Mouse (Mus musculus) right cerebral cortex, postnatal 10 days (tissue): ENCODE measurements around the gene Pros1.

Source experiments
- DNase-seq, 2 experiments: peaks; one replicate each; pipeline ENCODE4 v3.0.0; 2021; ENCODE audit warnings: low spot score in 2 of 2

Pros1 gene

DNA sequence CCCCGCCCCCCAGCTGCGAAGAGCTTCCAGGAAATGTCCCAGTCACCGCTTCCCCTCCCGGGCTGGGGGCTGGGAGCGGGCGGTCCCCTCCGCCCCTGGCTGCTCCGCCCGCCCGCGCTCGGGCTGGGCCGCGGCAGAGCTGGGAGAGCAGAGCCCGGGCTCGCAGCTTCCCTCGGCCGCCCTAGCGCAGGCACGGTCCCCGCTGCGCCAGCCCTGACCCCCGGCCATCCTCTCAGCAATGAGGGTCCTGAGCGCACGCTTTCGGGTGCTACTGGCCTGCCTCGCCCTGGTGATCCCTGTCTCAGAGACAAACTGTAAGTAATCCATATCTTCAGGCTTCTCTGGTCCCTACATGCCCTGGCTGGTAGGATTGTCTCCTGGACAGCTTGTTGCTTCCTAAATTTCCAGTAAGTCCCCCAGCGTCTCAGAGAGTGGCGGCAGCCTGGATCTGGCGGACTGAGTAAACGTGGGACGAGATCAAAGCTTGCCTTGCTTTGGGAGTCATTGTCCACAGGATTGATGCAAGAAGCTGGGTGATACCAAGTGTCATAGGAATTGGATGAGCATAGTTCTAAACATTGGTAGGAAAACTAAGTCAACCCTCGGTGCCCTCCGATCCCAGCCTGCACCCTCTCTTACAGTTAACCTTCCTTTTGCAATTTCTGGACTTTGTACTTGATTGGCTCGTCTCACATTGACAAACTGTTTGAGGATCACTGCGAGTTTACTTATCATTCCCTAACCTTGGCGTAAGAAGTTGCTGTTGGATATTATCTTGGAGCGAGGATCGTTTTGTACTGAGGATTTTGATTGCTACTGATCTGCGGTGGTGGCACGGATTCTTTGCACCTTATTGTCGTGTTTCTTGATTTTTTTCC lies at the start of gene Pros1:
TSS of gene Pros1 (plus strand) at position 117 of the 878 bp plus-strand sequence.
- DNase-seq = peak; percentile 39 to 59

DNA sequence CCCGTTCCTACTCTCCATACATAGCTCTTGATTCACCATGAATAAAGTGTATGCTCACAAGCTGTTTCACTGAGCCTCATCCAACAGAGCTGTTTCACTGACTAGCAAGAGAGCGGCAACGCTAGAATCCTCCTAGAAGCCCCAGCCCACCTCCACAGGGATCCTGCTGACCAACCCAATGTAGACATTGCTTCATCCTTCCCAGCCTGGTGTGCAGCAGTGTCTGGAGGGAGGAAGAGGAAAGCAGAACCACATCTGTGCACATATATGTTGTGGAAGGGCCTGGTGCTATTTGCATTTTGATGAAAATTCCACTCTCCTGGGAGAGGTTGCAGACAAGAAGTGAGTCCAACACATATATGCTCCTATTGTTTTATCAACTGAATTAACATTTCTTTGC lies 49.5 kb upstream of the Pros1 start:
- DNase-seq = no peak

DNA sequence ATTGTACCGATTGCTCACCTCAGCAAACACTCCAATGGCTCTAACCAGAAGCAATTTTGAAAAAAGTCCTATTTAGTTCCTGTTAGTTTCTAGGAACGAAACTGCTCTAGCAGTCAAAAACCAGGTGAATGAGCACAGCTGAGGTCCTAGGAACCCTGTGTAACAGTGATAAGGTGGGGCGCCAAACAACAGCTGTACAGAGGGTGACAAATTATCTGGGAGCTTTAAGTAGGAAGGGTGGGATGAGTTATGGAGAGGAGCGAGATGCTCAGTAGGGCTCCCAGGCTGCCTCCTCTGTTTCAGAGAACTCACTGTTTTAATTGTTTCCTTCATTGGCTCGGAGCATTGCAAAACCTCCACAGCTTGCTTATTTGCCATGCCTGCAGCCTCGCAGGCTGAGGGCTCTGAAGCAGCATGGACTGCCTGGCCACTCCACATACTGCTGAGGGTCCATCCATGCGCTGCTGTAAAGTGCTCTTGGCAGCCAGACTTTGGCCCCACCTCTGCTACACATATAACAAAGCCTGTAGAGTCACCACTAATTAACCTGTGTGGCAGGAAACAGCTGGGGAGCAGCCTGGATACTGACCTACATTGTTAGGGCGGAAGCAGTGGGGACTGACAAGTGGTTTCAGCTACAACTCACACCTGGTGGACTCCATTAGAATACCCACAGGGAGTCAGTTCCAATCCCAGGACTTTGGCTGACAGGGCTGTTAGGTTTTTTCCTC lies 46.7 kb upstream of the Pros1 start:
- no peak for DNase-seq

DNA sequence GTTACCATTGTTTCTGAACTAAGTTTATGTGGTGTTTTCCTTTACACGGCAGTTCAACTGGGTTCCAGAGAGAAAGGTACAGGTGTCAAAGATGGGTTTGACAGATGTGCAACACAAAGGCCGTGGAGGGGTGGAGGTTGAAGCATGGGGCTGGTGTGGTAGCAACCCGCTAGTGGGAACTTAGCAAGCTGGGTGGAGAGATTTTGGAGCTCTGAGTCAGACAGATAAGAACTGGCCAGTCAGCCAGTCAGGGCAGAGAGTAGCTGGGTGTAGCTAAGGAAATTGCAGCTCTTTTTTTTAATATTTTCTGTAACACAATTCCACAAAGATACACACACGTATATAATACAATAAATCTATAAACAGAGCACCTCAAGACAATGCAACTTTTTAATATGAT lies 43.3 kb upstream of the Pros1 start:
- no peak for DNase-seq

DNA sequence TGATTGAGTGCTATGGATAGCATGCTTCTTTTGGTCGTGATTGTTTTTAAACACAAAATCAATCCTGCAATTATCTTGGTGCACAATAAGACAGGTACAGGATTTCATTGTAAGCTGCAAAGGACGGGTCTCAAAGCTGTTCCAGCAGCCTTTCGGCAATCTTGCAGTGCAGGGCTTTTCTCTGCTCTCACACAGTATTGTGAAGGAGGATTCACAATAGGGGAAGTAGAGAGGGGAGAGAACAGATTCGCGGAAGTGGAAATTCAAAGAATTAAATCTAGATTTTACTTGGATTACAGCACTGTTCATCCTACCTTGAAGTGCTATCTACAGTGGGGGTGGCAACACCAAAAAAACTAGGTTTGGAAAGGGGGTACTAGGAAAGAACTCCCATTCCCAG lies 40.3 kb upstream of the Pros1 start:
- no peak for DNase-seq

DNA sequence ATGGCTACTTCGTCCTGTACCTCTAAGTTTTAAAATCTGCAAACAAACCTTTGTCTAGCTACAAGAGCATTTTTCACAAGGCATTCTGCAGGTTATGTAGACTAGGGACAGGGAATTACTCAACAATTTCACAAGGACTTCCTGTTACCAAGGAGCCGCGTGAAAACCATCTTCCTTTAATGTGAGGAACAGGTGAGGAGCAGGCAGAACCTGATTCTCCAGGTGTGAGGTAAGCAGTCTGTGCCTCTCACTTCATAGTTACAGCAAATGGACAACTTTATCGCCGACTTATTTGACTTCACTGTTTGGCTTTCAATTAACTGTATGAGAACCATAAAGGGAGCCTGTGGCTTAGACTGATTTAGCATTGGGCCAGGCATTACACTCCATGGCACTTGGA lies 39.6 kb upstream of the Pros1 start, which contains the start of gene Stx19:
TSS of gene Stx19 (plus strand) at position 186 of the 400 bp plus-strand sequence.
- no peak for DNase-seq

DNA sequence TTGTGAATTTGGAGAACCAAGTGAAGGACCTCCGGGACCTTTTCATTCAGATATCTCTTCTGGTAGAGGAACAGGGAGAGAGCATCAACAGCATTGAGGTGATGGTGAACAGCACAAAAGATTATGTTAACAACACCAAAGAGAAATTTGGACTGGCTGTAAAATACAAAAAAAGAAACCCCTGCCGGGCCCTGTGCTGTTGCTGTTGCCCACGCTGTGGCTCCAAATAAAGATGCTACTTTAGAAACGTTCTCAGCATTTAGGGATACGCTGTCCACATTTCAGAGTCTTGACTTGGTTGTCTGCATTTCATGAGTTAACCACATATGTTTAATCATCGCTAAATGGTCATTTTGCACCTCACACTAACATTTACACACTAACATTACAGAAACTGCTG lies 31.6 kb upstream of the Pros1 start:
- DNase-seq = no peak

DNA sequence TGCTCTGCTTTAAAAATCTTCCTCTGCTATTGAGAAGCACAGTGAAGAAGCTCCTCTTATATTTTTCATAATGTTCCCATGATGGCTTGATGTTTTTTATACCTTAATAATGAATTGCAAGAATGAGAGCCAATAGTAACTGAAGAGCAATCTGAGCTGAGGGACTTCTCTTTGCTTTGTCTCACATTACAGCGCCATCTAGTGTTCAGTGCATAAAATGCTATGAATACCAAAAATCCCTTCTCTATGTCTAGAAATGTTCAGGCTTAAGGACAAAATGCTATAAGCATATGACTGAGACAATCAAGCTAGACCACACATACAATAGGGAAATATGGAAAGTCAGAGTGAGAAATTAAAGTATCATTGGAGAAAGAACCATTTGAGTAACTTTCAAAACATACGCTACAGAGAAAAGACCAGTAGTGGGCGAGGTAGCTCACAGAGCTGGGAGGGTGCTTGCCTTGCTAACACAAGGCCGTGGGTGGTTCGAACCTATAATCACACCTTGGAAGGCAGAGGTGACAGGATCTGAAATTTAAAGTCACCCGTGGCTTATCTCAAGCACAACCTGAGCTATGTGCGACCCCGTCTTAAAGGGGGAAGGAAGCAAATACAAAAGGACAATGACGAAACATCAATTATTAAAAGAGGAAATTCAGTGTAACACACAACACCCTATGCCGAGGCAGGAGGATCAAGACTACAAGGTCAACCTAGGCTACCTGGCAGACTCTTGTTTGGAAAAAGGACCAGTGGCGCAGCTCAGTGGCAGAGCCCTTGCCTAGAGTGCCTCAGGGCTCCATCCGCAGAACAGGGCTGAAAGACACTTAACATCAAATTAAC lies 27.7 kb upstream of the Pros1 start:
- DNase-seq = no peak

DNA sequence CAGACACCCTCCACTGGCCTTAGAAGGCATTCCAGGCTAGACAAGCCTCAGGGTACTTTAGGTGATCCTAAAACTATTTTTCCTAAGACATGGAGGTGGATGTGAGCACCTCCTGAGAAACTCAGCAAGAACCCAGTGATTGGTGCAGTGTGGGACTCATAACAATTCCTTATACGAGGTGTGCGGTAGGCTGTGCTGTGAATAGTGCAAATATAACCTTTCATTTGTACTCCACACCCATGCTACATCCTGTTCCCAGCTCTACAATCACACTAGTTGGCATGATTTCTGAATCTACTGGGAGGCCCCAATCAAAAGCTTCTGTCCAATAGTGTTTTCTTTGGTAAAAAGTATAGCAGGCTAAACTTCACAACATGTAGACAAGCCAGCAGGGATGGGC lies 22.1 kb upstream of the Pros1 start:
- no peak for DNase-seq

DNA sequence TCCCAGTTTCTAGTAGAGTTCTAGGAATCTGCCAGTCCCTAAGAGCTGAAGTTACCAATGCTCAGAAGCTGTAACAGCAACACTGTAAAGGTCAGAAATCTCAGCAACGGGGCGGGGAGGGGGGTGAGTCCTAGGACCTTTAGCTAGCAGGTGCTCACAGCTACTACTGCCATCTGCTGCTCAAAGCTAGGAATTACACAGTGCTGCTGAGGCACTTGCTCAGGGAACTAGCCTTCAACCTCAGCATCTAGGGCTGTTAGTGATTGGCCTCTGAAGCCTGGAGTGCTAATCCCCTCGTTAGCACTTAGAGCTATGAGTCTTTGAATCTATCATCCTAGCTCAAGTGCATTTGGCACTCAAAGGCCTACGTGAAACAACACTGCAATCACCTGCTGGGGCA lies 21.6 kb upstream of the Pros1 start:
- DNase-seq = no peak

DNA sequence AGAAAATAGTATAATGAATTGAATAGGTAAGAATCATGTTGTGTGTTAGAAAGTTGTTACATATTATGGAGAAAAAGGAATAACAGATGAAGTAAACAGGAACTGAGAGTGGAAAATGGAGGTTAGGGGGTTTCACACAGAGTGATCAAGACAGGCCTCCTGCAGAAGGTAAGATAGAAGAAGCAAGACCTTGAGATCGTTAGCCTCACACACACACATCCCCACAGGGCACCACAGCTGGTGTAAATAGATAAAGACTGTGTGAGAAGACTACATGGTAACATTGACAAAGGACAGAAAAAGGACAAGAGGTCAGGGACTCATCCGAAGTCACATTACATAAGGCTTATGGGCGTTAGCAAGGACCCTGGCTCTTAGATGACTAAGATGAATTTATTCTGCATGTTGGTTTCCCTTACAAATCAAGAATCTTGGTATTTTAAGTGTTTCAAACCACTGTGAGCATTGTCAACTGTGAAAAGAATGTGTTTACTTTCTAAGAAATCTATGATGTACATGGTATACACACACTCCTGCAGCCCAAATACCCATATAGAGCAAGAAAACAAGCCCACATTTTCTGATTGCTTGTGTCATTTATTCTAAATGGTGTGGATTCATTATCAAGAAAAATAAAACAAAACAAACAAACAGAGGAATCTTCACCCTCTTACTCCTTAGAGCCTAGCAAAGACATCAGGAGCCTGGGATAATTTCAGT lies 19.9 kb upstream of the Pros1 start:
- DNase-seq = no peak

DNA sequence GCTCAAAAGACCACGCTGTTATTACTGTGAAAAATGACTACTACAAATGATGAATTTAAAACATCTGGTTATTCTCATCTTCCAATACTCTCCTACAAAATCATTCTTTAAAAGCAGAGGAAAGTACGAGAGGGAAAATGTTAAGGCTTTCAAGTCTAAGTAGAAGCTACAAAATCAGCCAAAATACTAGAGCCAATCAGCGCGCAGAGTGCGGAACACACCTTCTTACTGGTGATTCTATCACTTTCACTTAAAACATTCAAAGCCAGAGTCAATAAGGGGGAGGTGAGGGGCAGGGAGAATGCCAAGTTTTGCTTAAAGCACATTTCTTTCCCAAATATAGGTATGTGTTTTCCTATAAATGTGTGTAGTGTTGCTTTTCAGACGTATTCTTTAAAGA lies 8.8 kb upstream of the Pros1 start:
- no peak for DNase-seq

DNA sequence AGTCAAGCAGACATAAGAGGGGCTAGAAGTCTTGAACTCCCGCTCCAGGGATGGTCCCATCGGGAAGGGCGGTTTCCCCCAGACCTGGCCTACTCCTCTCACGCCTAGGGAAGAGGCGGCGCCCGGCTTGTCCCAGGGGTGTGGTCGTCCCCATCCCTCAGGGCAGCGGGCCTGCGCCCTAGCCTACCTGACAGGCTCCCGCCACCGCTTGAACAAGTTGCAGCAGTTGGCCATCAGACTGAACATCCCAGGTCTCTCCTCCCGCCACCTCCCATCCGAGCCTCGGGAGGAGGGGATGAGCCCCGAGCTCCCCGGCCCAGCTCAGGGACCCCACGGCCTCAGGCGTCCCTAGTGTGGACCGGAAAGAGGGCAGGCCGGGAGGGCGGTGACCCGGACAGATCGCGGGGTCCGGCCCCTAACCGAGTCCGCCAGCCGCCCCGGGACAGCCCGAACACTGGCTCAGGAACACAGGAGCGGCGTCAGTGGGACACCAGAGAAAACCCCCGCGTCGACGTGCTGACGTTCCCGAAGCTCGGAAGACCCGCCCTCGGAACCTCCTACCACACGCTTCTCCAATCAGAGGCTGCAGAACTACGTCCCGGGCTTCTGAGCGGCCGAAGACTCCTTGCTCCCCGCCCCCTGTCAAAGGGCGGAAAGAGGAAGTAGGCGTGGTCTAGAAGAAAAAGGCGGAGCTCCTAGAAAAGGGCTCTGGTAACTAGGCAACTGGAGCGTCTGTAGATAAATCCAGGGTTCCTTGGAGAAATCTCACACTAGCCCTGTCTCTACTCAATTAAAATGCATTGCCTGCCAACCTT lies 7.4 kb upstream of the Pros1 start, which contains the start of gene Arl13b:
TSS of gene Arl13b (minus strand) at position 543 of the 815 bp plus-strand sequence.
- peak; percentile 96 to 98 for DNase-seq

DNA sequence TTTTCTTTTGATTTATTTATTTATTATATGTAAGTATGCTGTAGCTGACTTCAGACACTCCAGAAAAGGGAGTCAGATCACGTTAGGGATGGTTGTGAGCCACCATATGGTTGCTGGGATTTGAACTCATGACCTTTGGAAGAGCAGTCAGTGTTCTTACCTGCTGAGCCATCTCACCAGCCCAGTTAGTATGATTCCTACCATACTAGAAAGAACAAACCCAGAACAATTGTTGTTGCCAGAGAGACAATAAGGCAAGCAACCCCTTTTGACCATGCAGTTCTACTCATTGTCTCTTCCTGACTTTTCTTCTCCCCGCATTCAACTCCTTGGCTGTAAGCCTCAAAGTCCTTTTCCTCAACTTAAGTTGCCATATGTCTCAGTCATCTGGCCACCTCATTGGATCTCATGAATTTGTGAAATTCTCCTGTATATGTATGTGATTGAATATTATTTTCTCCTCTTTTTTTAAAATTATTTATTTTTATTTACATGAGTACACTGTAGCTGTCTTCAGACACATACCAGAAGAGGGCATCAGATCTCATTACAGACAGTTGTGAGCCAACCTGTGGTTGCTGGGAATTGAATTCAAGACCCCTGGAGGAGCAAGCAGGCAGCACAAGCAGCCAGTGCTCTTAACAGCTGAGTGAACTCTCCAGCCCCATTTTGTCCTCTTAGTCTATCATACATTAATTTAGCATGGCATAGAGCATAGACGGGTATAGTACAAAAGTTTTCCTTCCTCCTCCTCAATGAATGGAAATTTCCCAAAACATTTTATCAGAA lies 1.4 kb upstream of the Pros1 start:
- no peak for DNase-seq

DNA sequence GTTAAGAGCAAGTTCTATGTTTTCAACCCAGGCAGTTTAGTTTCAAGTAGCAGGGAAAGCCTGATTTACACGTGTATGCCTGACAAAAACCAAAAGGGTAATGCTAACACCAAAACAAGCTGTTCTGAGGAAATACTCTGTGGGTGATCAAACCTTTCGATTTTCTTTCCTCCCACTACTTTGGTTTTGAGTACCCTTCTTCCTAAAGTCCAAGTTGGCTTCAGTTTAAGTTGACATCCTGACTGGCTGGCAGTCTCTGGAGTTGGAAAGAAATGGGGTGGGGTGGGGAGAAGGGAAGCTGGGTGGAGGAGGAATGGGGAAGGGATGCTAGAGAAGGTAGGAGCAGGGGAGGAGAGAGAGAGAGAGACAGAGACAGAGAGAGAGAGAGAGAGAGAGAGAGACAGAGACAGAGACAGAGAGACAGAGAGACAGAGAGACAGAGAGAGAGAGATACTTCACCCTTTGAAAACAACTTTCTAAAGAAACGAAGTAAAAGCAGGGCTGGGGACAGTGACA lies 438 bp upstream of the Pros1 start:
- DNase-seq = no peak

DNA sequence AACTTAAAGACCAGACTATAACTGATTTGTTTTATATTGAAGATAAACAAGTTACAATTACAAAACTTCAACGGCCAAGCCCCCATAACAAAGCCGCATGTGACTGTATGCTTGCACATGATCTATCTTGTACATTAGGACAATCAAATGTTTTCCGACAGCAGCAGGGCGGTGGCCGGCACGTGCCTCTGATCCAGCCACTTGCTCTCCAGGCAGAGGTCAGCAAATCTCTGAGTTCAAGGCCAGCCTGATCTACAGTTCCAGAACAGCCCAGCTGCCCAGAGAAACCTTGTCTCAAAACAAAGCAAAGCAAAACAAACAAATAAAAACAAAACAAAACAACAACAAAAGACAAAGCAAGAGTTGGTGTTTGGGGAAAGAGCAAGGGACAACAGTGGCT lies 1.3 kb downstream of the Pros1 start:
- no peak for DNase-seq

DNA sequence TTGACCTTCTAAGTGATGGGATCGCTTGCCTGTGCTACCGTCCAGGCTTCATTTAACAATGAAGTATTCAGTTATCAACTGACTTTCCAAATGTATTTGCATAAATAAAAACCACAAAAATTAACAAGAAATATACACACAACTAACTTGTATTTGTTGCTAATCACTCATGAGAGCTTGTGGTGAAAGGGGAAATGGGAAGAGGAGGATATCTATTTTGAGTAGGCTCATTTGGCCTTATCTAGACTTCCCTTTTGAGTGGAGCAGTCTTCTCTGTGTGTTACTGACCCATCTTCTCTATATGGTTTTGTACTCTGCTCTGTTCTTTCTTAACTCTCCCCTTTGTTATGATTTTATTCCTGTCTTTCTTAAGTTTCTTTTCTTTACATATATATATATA lies 2.2 kb downstream of the Pros1 start:
- no peak for DNase-seq

DNA sequence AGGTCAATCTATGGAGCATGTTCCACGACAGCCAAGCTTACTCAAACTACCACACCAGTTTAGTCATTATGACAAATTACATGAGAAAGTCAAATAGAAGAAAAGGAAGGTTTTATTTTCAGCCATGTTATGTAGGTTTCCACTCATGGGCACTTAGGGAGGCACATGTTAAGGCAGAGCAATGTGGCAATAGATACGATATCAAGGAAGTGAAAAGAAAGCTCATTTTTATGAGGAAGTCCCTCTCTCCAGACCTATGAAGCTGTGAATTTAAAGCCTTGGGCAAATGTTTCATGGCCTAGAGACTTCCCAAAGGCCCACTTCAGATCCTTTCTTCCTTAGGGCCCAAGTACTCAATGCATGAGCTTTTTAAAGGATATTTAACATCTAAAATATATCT lies 3.4 kb downstream of the Pros1 start:
- no peak for DNase-seq

DNA sequence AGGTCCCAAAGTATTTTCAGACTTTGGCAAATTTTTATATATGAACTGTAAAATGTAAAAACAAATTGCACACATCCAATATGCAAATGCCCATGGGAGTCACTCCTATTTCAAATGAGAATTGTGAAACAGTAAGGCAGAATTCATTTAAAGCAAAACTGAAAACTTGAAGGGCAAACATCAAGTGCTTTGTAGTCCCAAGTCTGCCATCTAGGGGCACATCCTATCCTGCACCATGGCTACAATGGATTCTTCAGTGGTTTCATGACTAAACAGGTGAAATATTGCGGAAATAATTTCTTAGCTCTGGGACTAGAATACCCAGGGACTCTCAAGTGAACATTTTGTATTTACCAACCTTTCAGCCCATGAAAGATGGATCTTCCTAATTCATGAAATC lies 3.9 kb downstream of the Pros1 start:
- no peak for DNase-seq

DNA sequence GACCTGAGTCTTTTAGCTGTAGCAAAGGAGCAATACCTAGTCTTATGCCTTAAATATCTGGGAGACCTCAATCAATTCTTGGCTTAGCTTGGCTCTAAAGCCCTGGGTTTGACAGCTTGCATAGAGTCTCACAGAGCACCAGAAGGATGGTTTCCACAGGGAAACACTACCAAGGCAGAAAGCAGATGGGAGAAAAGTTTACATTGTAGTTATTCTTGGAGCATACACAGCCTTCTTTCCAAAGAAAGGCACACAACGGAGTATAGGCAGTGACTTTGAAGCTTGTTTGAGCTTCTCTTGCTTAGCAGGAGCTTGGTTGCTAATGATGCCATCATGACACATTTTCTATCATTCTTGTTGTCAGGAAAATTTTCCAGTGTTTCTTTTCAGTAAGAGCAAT lies 6.0 kb downstream of the Pros1 start:
- no peak for DNase-seq
